Mouse (Mus musculus): Measurements from ENCODE around the gene Cox5a. TPM values are rescaled to one million over a fixed set of nuclear protein-coding genes. Genes with fewer than 3 reads are reported as not detected.

Gene Cox5a
- 976 TPM for polyA plus RNA-seq (2014; fragmentation: Illumina TruSeq; extraction: RNeasy Lipid Tissue Mini Kit (QIAGEN cat#74804); ENCODE audit: low replicate concordance)

GRCm38 (mm10) chr9:57521056-57521911 lies at the start of gene Cox5a:
TSS of gene Cox5a (plus strand) at chr9:57521274.

DNA sequence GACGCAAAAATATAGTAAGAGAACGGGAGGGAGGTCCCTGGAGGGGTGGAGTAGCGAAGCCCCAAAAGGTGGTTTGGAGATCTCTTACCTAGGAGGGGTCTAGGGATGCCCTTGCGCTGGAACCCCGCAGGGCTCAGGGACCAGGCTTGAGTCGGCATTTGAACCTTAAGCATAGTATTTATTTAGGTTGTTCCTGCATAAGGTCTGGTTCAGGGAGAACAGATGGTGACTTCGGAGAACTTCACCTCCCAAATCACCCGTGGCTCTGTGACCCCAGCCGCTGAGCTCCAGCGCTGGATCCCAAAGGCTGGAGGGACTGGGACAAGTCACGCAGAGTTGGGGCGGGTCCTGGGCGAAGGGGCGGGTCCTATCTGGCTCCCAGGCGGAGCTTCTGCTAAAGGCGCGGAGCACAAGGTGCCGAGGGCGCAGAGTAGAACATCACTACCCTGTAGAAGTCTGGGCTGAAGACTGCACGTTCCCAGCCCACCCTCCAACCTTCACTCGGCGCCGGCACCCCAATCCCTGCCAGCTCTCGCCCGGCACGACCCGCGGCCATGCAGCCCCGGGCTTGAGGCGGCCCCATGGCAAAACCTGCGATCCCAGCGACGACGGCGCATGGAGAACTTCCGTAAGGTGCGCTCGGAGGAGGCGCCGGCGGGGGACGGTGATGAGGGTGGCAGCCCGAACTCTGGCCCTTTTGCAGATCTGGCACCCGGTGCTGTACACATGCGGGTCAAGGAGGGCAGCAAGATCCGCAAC lies 17.3 kb upstream of the Cox5a start, which contains the start of gene Rpp25:
Gene Rpp25, plus strand, starts transcription at position 405 of the 759 bp plus-strand sequence.

DNA sequence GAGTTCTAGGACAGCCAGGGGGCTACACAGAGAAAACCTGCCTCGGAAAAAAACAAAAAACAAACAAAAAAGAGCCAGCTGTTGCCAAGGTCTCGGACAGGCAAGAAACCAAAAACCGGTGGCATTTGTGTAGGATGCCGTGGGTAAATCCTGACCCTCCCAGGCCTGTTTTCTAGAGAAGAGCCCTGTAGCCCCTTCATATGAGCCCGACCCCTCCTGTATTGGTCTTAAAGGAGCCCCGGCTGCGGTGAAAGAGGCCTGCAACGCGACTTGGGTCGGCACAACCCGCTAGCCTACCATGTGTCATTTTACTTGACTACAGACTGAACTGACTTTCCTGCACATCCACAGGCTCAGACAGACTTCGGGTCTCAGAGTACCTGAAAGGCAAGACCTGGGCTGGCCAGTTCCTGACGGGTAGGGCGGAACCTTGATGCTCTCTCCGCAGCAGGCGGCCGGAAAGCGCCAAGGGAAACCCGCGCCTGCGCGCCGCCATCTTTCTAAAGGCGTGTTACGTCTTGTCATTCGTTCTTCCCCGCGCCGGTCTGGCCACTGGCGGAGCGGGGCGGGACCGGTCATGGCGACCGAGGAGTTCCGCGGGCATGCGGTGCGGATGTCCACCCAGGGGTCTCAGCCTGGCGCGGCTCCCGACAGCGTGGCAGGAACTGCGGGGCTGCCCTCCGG lies 16.1 kb downstream of the Cox5a start, which contains the start of gene Fam219b:
Gene Fam219b, plus strand, starts transcription at position 485 of the 684 bp plus-strand sequence.

DNA sequence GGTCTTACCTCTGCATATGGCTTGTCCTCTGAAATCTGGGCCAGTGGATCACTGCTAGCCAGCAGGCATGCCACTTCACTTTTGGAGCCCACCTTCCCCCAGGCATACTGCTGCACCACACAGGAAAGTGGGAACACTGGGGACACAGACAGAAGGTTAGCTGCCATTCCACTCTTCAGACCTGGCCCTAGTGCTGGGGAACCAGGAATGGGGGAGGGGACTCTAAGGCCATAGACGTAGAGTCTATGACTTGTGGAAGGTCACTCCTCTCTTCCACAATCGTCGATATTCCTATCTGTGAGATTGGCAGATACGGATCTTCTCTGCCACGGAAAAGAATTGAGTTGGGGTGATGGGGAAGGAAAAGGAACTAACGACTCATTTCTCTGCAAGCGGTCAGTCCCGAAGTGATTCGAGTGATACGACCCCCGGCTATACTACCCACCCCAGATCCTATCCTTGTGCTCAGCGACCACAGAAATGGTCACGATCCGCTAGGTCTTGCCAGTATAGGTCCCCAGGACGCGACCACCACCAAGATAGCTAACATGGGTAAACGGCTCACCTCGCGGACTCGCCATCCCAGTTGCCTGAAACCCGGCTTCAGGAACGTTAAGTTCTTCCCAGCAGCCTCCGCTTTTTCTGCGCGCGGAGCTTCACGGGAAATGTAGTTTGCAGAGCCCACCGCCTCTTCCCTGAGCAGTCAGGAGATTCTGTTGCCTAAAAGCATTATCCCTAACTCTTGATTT lies 31.2 kb downstream of the Cox5a start, which contains the start of gene Mpi:
Gene Mpi, minus strand, starts transcription at position 625 of the 749 bp plus-strand sequence.

DNA sequence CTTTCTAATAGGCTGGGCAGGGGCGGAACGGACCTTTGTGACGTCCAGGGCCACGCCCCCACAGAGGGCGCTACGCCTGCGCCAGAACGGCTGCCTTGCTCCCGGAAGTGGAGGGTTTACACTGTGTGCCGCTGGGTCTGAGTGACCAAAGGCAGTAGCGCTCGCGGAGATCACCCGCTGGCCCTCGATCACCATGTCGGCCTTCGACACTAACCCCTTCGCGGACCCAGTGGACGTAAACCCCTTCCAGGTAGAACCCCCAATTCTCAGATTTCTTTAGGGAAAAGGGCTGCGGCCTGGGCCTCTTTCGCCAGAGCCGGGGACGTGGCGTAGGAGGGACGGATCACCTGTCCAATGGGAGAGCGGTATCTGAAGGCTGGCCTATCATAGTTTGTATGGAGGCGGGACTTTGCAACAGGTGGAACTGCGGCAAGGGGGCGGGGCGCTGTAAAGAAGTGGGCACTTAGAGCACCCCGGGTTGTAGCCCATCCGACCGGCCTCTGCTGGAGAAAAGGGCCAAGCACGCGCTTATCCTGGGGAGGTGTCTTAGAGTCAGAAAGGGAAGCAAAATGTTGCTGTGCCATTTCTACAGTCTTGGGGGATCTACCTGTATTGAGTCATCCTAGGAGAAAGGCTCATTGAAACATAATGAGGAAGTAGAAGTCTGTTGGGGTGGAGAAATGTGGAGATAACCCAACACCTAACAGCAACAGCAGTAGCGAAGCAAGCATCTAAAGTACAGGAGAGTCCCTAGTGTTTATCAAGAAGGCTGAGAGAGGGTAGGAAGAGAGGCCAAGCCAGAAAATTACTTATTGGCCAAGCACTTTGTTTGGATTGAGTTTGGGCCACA lies 40.0 kb downstream of the Cox5a start, which contains the start of gene Scamp2:
Gene Scamp2, plus strand, starts transcription at position 83 of the 850 bp plus-strand sequence.

Other genes with a start within 250 kb of the Cox5a start
- 5.2 TPM for gene Ppcdc, start 81.2 kb upstream of the Cox5a start, polyA plus RNA-seq (2014; fragmentation: Illumina TruSeq; extraction: RNeasy Lipid Tissue Mini Kit (QIAGEN cat#74804); ENCODE audit: low replicate concordance)
- 31.5 TPM for gene Scamp5, start 53.2 kb upstream of the Cox5a start, polyA plus RNA-seq (2014; fragmentation: Illumina TruSeq; extraction: RNeasy Lipid Tissue Mini Kit (QIAGEN cat#74804); ENCODE audit: low replicate concordance)
- gene Rpp25, start 17.2 kb upstream of the Cox5a start, polyA plus RNA-seq (2014; fragmentation: Illumina TruSeq; extraction: RNeasy Lipid Tissue Mini Kit (QIAGEN cat#74804); ENCODE audit: low replicate concordance), result not detected
- gene Fam219b, start 16.3 kb downstream of the Cox5a start, polyA plus RNA-seq (2014; fragmentation: Illumina TruSeq; extraction: RNeasy Lipid Tissue Mini Kit (QIAGEN cat#74804); ENCODE audit: low replicate concordance), result 1.4 TPM
- gene Mpi, start 31.5 kb downstream of the Cox5a start, polyA plus RNA-seq (2014; fragmentation: Illumina TruSeq; extraction: RNeasy Lipid Tissue Mini Kit (QIAGEN cat#74804); ENCODE audit: low replicate concordance), result 15.0 TPM
- gene Scamp2, start 39.7 kb downstream of the Cox5a start, polyA plus RNA-seq (2014; fragmentation: Illumina TruSeq; extraction: RNeasy Lipid Tissue Mini Kit (QIAGEN cat#74804); ENCODE audit: low replicate concordance), result 22.5 TPM
- gene Ulk3, start 68.2 kb downstream of the Cox5a start, polyA plus RNA-seq (2014; fragmentation: Illumina TruSeq; extraction: RNeasy Lipid Tissue Mini Kit (QIAGEN cat#74804); ENCODE audit: low replicate concordance), result 8.7 TPM
- not detected for gene Cplx3, start 85.0 kb downstream of the Cox5a start, polyA plus RNA-seq (2014; fragmentation: Illumina TruSeq; extraction: RNeasy Lipid Tissue Mini Kit (QIAGEN cat#74804); ENCODE audit: low replicate concordance)
- gene Lman1l, start 99.5 kb downstream of the Cox5a start, polyA plus RNA-seq (2014; fragmentation: Illumina TruSeq; extraction: RNeasy Lipid Tissue Mini Kit (QIAGEN cat#74804); ENCODE audit: low replicate concordance), result not detected
- 3.2 TPM for gene Csk, start 132.4 kb downstream of the Cox5a start, polyA plus RNA-seq (2014; fragmentation: Illumina TruSeq; extraction: RNeasy Lipid Tissue Mini Kit (QIAGEN cat#74804); ENCODE audit: low replicate concordance)
- not detected for gene Cyp1a2, start 162.4 kb downstream of the Cox5a start, polyA plus RNA-seq (2014; fragmentation: Illumina TruSeq; extraction: RNeasy Lipid Tissue Mini Kit (QIAGEN cat#74804); ENCODE audit: low replicate concordance)
- 25.2 TPM for gene Cyp1a1, start 166.7 kb downstream of the Cox5a start, polyA plus RNA-seq (2014; fragmentation: Illumina TruSeq; extraction: RNeasy Lipid Tissue Mini Kit (QIAGEN cat#74804); ENCODE audit: low replicate concordance)
- gene Edc3, start 187.3 kb downstream of the Cox5a start, polyA plus RNA-seq (2014; fragmentation: Illumina TruSeq; extraction: RNeasy Lipid Tissue Mini Kit (QIAGEN cat#74804); ENCODE audit: low replicate concordance), result 3.2 TPM
- gene Clk3, start 244.6 kb downstream of the Cox5a start, polyA plus RNA-seq (2014; fragmentation: Illumina TruSeq; extraction: RNeasy Lipid Tissue Mini Kit (QIAGEN cat#74804); ENCODE audit: low replicate concordance), result 52.7 TPM